ENCODE assay signal across 8 mouse cellular contexts in genomic region chr16:28838016-28838415, GRCm38 (mm10).
A peak's percentile ranks its signal among the peaks of the same experiment; 100 is the strongest.
DNase-seq lines count a peak whose midpoint lies in the region; ATAC-seq and TF ChIP-seq lines count a peak whose summit lies in the region.

No protein-coding gene starts in this region.

- no peak for ATAC-seq in liver, embryonic 11.5 days (replicated peaks; ENCODE audit: low FRiP score)
- peak; percentile 82 for ATAC-seq in common myeloid progenitor, adult 5-6 weeks (replicated peaks; ENCODE audit: low read depth, poor library complexity, severe bottlenecking)

- H3K36me3 ChIP-seq in liver, adult 2 months (ENCODE audit: control insufficient read depth, insufficient read depth, low read length), result no peaks in the 10 kb centered on the region
- no peaks in the 10 kb centered on the region for H3K36me3 ChIP-seq in liver, embryonic 11.5 days (ENCODE audit: control insufficient read depth, insufficient read depth, low read length)
- no peaks in the 10 kb centered on the region for H3K36me3 ChIP-seq in limb, embryonic 10.5 days

- peak; percentile 62 for TF ChIP-seq CTCF in liver, adult 2 months (IDR thresholded peaks at IDR 0.05; ENCODE audit: low read depth, low read length)

- no peak for TF ChIP-seq POLR2A in liver, adult 2 months (IDR thresholded peaks at IDR 0.05; ENCODE audit: extremely low read depth, insufficient read depth, low read length)

- no peaks in the 10 kb centered on the region for H3K4me1 ChIP-seq in liver, adult 2 months (ENCODE audit: control insufficient read depth, insufficient read depth, low read length)
- H3K4me1 ChIP-seq in liver, embryonic 11.5 days (replicated peaks; ENCODE audit: control insufficient read depth, insufficient read depth, low read length), result no peaks in the 10 kb centered on the region
- H3K4me1 ChIP-seq in limb, embryonic 10.5 days, result peaks cover 14% of the 10 kb centered on the region

- no peak overlapping the region for H3K27ac ChIP-seq in liver, adult 2 months (replicated peaks; ENCODE audit: insufficient read depth, low read depth, low read length)
- no peak overlapping the region for H3K27ac ChIP-seq in liver, embryonic 11.5 days (ENCODE audit: low read depth, low read length)
- H3K27ac ChIP-seq in limb, embryonic 10.5 days, result no peak overlapping the region

- 18% methylated on average over 12 of the region's 12 CpGs for WGBS in liver, adult 2 months
- WGBS in liver, embryonic 11.5 days, result 20% methylated on average over 12 of the region's 12 CpGs
- 23% methylated on average over 12 of the region's 12 CpGs for WGBS in limb, embryonic 10.5 days

- no peaks in the 10 kb centered on the region for H3K27me3 ChIP-seq in liver, adult 2 months (ENCODE audit: control insufficient read depth, insufficient read depth, low read length)
- no peaks in the 10 kb centered on the region for H3K27me3 ChIP-seq in liver, embryonic 11.5 days (replicated peaks; ENCODE audit: control insufficient read depth, insufficient read depth, low read length)
- no peaks in the 10 kb centered on the region for H3K27me3 ChIP-seq in limb, embryonic 10.5 days (ENCODE audit: low read depth, poor library complexity, severe bottlenecking)

- H3K4me2 ChIP-seq in liver, embryonic 11.5 days, result no peak overlapping the region

- H3K4me3 ChIP-seq in liver, adult 2 months (ENCODE audit: insufficient read depth, low read depth, low read length), result no peak overlapping the region
- no peak overlapping the region for H3K4me3 ChIP-seq in liver, embryonic 11.5 days (ENCODE audit: low read depth, low read length)
- no peak overlapping the region for H3K4me3 ChIP-seq in limb, embryonic 10.5 days

- H3K9ac ChIP-seq in liver, adult 2 months (ENCODE audit: low read depth, low read length), result no peak overlapping the region
- no peak overlapping the region for H3K9ac ChIP-seq in liver, embryonic 11.5 days (ENCODE audit: low read depth, low read length)

- H3K79me2 ChIP-seq in liver, adult 2 months (ENCODE audit: control insufficient read depth, insufficient read depth, low read length), result peaks cover 38% of the 10 kb centered on the region

- no peaks in the 10 kb centered on the region for H3K9me3 ChIP-seq in liver, embryonic 11.5 days (ENCODE audit: control insufficient read depth, low read length)
- H3K9me3 ChIP-seq in limb, embryonic 10.5 days (replicated peaks), result no peaks in the 10 kb centered on the region

- peak; percentile 36 for DNase-seq in liver, adult 2 months (ENCODE audit: extremely low read depth, low read depth, low spot score)
- no peak for DNase-seq in liver, embryonic 11.5 days (ENCODE audit: low spot score)
- peak; percentile 46 to 87 for DNase-seq in adrenal gland, adult (ENCODE audit: inconsistent age in 2 of 2, low spot score in 1 of 2)
- DNase-seq in hindlimb bud, embryonic 11.5 days (ENCODE audit: extremely low spot score, low read depth, low spot score), result peak; percentile 47
- DNase-seq in limb, embryonic 10.5 days (ENCODE audit: low spot score), result peak; percentile 61
- DNase-seq in retina, adult 2 months (ENCODE audit: low read depth, low spot score), result peak; percentile 38
- DNase-seq in spleen, adult 12 weeks (ENCODE audit: low spot score), result no peak

Comparison
In these comparisons a context has a peak if more than half of its experiments do, and no peak if none do; other contexts are left out.
1. DNase-seq: peak in liver, adult 2 months (single experiment), adrenal gland, adult (2 of 2), hindlimb bud, embryonic 11.5 days (single experiment), limb, embryonic 10.5 days (single experiment) and retina, adult 2 months (single experiment); none in liver, embryonic 11.5 days (single experiment) and spleen, adult 12 weeks (single experiment).